Mouse (Mus musculus): Measurements from ENCODE around the gene Sirt2.
A peak's percentile ranks its signal among the peaks of the same experiment; 100 is the strongest.

Sirt2 gene

DNA sequence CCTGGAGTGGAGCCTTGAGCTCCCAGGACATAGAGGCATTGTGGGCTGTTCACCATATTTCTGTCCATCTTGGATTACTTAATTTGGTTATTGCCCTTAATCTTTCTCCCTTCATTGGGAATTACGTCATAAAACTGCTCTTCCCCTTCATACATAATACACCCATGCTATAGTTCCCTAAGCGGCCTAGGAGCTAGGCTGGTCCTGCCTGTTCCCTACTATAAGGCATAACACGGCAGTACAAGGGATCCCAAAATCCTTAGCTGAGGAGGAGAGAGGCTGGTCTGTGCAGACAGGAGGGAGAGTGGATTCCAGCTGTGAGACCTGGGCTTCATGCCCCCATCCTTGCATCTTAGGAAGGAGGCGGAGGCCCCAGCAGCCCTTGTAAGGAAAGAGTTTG lies 51.4 kb downstream of the Sirt2 start:
- no peak for DNase-seq

- no peak for DNase-seq
Observed at GRCm38 (mm10) chr7:28818436-28818835, 51.9 kb downstream of the Sirt2 start.

- DNase-seq, result no peak
Observed at GRCm38 (mm10) chr7:28818861-28819452, 52.4 kb downstream of the Sirt2 start.

DNA sequence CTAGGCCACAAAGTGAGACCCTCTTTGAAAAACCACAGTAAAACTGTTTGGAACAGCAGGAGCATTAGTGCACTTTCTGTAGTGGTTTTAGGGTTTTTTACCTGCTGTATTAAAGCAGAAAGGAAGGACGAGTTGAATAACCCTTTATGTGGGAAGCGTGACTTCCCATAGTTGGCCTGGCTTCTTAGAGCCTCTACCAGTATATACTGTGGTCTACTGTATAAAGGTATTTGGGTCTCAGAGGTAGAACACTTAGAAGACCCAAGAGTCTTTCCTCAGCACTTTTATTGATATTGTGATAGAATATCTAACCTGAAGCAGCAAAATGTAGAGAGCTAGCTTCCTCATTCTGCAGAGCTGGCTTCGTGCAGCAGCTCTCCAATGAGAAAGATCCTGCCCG lies 53.0 kb downstream of the Sirt2 start:
- no peak for DNase-seq

DNA sequence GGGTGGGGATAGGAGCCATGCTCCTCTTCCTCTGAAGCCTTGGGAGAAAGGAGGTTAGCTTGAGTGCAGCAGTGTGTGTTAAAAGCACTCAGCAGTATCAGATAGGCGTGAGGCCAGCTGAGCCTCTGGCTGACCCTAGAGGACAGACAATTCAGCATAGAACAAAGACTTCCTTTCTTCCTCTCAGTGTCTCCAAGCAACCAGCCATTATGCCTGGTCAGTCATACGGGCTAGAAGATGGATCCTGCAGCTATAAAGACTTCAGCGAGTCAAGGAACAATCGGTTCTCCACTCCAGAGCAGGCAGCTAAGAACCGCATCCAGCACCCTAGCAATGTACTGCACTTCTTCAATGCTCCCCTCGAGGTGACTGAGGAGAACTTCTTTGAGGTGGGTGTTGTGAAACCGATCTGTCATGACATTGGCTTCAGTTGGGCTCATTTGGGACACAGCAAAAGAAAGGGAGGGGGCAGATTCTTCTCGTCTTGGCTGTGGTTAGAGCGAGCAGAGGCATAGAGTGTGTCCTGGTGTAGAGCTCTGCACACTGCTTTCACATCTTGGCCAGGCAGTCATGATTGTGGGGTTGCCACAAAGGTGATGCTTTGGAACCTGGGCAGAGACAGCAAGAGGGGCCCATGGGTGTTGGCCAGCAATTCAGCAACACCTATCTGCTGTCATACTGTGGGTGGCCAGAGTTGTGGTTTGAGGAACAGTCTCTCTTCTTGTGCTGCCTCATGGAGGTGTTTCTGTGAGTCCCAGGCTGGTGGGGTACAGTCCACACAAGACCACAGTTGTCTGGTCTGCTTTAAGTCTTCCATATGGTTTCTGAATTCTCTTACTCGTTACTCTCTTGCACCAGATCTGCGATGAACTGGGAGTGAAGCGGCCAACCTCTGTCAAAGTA lies 54.1 kb downstream of the Sirt2 start:
- DNase-seq, result no peak

- DNase-seq, result peak; percentile 71 to 81
Observed at GRCm38 (mm10) chr7:28821261-28821831, 54.8 kb downstream of the Sirt2 start.

DNA sequence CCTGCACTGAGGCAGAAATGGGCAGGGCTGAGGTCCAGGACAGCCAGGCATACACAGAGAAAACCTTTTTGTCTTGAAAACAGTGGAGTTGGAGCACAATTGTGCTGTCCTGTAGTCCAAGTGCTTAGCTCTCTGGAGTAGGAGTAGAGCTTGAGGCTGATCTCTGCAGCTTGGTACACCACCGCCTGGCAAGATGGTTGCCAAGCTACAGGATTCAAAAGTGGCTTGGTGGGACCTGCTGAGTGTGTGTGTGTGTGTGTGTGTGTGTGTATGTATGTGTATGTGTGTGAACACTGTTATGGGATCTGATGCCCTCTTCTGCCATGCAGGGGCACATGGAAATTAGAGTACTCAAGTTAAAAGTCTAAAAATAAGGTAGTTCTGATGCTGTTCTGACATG lies 56.0 kb downstream of the Sirt2 start:
- DNase-seq, result no peak

DNA sequence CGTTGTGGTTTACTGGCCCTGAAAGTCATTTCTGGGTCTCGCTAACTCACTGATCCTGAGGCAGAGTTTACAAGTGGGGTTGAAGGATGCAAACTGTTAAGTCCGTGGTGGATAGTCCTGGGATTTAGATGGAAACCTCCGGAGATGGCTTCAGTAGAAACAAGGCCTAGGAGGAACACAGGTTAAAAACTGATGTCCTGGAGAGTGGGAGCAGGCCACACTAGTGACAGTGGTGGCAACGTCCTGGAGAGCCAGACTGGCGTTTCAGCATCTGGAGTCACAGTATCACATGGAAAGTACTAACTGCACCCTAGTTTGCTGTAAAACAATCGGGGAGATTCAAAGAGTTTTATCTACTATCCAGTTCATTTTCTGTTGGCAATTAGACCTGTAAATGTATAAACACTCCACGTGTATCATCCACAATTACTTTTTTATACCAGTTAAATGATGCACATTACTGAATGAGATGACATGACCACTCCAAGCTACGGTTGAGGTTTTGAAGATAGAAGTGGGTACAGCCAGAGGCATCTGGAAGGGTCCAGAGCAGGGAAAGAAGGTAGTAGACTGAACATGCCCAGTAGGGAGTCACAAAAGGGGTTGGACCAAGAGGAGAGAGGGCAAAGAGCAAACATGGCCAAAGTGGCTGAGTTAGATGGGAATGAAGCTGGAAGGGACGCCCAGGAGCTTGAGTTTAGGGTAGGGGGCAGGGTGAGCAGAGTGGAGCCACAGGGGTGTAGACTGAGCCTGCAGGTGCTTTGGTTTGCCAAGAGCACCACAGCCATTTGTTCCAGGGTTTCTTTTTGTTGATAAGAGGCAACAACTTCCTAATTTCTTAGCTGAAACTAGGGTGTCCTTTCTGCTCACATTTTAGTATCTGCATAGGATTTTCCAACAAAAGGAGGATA lies 56.7 kb downstream of the Sirt2 start:
- no peak for DNase-seq

DNA sequence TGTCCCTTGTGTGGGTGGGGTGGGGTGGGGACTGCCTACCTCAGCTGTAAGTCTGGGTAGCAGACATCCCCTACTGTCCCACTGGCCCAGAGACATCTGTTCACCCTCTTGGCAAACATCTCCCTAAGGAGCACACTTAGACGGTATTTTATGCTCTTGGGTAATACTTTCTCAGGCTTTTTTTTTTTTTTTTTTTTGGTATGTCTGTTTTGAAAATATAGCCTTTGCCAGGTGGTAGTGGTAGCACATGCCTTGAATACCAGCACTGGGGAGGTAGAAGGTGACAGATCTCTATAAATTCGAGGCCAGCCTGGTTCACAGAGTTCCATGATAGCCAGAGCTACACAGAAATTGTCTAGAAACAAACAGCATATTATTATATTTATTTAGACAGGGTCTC lies 57.4 kb downstream of the Sirt2 start:
- DNase-seq, result no peak

GRCm38 (mm10) chr7:28824941-28825685 lies 58.6 kb downstream of the Sirt2 start, which contains the start of gene Ech1:
TSS of gene Ech1 (plus strand) at chr7:28825217.
- peak; percentile 87 for DNase-seq

GRCm38 (mm10) chr7:28825686-28826401 lies 59.3 kb downstream of the Sirt2 start:
- no peak for DNase-seq

DNA sequence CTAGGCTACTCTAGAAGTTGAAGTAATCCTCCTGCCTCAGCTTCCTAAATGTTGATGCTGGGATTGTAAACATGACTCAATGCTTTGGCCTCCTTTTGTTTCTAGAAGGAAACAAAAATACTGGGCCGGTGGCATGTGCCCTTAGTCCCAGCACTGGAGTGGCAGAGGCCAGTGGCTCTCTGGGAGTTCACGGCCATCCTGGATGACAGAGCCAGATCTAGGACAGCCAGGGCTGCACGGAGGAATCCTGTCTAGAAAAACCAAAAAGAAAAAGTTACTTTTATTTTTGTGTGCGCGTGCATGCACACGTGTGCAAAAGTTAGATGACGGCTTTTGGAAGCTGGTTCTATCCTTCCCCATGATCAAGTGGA lies 59.9 kb downstream of the Sirt2 start:
- no peak for DNase-seq

DNA sequence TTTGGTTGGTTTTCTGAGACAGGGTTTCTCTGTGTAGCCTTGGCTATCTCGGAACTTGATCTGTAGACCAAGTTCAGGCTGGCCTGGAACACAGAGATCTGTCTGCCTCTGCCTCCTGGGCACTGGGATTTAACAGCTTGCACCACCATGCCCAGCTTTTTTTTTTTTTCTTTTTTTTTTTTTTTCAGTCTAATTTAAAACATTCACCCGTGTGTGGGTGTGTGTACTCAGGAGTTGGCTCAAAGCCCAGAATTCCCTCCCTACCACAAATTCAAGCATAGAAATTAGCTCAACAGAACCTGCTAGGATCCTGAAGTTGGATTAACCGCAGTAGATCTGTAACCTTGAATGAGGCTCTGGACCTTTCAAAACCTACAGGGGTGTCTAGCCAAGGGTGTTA lies 60.8 kb downstream of the Sirt2 start:
- no peak for DNase-seq

DNA sequence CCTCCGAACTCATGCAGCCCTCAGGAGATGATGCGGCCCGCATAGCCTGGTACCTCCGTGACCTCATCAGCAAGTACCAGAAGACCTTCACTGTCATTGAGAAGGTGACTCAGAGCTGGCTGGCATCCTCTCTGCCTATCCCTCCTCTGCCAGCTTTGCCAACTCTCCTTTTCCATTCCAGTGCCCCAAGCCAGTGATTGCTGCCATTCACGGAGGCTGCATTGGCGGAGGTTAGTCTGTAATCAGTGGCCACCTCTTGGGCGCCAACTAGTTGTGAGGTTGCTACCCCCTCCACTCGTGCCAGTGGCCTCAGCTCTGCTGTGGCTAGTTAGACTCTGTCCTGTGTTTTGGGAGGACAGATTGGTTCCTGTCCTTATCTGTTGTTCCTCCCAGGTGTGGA lies 63.3 kb downstream of the Sirt2 start:
- no peak for DNase-seq

DNA sequence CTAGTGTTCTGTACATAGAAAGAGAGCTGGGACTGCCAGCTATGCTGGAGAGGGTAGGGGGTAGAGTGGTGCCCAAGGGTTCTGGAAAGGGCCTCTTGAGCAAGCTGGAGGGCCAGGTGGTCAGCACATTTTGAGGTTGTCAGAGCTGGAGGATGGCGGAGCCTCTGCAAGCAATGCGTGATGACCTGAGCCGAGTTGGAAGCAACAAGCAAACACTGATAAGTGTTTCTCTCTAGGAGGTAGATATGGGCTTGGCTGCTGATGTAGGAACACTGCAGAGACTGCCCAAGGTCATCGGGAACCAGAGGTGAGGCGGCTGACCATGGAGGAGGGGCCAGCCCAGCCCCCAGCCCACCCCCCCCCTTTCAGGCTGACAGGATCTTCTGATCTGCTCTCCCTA lies 64.4 kb downstream of the Sirt2 start:
- DNase-seq, result no peak

GRCm38 (mm10) chr7:28831411-28832125 lies 65.0 kb downstream of the Sirt2 start:
- DNase-seq, result no peak

DNA sequence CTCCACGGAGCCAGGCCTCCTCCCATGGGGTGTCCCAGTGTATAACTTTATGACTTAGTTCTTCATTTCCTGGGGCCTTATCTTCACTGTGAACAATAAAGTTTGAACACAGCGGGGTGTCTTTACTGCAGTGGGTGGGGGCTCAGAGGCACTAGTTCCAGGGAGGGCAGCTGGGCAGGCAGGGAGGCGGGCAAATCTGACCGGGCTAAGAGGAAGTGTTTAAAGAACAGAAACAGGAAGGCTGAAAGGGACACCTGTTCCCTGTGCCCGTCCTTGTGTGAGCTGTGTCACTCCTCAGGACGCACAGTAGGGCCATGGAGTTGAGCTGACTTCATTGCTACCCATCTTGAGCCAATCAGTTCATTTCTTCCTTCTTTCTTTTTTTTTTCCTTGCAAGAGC lies 65.6 kb downstream of the Sirt2 start:
- no peak for DNase-seq

- DNase-seq, result no peak
Observed at GRCm38 (mm10) chr7:28833723-28834347, 67.3 kb downstream of the Sirt2 start, which contains the start of gene Lgals4. TSS of gene Lgals4 (plus strand) at chr7:28833854.

DNA sequence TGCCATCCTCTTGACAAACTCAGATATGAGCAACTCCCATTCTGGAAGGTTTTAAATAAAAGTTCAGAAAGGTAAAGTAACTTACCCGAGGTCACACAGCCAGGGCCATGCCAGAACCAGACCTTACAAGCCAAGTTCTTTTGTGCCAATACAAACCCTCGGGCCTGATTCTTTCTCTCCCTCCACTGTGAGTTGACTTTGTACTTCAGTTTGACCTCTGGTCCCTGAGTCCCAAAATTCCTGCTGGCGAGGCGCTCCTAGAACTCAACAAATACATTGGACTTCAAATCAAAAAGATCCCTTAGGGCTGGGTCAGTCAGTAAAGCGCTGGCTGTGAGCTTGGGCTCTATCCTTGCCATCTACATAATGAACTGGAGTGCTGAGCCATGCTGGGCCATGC lies 70.4 kb downstream of the Sirt2 start:
- no peak for DNase-seq
